Mouse (Mus musculus) urinary bladder, postnatal 0 days (tissue): Measurements from ENCODE around the gene Rbck1. TPM values are rescaled to one million over a fixed set of nuclear protein-coding genes. Genes with fewer than 3 reads are reported as not detected.

ENCODE experiments used
- polyA plus RNA-seq: library from polyadenylated mRNA; unstranded; fragments of >200 nt; fragmentation: Nextera tagmentation; extraction: Ambion mirVana; gene quantifications from 2 replicates; pipeline ENCODE4 v1.2.1, GENCODE M21; 2015

Rbck1 gene
- 59.2 and 62.2 TPM in 2 replicates for polyA plus RNA-seq

DNA sequence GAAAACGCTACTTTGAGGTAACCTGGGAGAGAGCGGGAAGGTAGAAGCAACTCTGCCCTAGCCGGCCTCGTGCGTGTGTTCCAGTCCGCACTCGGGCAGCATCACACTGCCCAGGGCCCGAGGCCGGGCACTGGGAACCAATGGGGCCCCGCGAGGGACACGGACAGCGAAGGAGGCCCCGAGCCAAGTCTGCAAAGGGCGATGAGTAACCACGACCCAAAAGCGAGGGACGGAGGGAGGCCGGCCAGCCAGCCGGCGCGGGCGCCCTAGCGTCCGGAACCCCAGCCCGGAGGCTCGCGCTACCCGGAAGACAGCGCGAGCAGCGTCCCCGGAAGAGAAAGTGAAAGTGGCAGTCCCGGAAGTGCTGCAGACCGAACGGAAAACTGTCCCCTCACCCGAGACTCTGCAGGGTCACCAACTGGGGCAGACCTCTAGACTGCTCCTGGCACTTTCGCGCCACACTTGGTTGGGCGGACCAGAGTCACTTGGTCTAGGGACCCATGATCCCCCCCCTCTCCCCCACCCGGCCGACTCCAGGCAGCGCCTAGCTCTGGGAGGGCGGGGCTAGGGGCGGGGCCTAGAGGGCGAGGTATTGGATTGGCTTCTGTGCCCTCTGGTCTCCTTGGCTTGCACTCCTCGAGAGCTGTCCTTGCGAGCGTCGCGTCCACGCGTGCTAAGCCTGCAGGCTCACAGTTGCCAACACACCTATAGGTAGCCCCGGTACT, at the start of gene Rbck1:
Rbck1 (minus strand) TSS at position 553 of the 725 bp plus-strand sequence.

GRCm38 (mm10) chr2:152376345-152376741, 43.9 kb upstream of the Rbck1 start, which contains the start of gene Nrsn2:
TSS of gene Nrsn2 (minus strand) at chr2:152376638.

DNA sequence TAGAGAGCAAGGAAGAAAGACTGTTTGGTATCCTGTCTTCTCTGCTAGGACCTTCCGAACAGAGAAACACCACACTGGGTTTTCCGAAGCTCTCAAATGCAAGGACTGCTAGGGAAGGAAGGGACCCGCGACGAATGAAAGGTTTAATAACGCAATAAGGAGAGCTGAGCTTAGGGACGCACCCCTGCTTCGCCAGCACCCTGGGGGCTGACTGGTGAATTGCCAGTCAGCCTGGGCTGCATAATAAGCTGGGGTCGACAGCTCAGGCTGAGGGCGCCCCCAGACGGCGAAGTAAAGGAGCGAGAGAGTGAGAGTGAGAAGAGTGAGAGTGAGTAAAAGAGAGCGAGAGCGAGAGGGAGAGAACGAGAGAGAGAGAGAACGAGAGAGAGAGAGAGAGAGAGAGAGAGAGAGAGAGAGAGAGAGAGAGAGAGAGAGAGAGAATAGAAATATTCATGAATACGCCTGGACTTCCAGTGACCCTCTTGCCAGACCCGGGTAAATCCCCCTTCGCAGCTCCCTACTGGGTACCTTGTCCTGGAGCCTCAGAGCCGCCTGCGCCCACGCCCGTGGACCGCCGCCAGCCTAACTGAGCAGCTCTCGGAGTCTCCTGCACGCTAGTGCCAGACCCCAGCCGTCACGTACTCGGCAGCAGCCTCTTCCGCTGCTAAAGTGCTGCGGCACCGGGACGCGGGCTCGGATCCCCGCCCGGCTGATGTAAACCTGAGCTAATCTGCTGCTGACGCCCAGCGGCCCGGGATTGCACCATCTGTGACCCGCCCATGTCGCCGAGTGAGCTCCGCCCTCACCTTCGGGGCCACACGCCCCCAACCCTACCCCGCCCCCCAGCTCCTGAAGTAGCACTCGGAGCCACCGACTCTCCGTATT, 11.1 kb upstream of the Rbck1 start, which contains the start of gene Trib3:
Trib3 (minus strand) TSS at position 704 of the 885 bp plus-strand sequence.

DNA sequence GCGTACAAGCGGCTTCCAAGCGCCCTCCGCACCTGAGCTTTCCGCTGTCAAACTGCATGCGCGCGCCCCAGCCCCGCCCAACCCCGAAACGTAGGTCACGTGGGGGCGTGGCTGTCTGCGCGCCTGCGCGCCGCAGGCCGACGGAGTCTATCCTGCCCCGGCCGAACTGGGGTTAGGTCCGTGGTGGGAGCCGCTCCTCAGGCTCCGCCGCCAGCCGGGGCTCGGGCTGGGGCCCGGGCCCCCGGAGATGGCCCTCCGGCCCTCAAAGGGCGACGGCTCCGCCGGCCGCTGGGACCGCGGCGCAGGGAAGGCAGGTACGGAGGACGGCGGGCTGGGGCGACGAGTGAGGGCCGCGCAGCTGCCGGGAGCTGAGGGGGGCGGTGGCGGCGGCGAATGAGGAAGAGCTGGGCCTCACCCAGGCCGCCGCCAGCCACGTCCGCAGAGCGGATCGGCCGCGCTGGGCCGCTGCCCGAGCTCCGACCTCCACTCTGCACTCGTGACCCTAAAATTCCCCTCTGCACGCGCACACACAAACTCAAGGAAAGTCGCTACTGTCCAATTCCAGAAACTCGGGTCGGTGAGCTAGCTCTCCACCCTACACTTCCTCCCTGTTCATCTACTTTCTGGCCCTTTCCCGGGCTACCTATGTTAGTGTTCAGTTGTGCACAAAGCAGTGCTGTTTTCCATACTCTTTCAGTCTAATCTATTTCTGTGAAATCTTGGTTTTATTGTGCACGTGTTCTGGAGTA, 38.6 kb downstream of the Rbck1 start, which contains the start of gene Tbc1d20:
Tbc1d20 (plus strand) TSS at position 102 of the 749 bp plus-strand sequence.

Other genes with a start within 250 kb of the Rbck1 start
- 17.5 and 21.2 TPM in 2 replicates for gene Srxn1, start 227.1 kb downstream of the Rbck1 start, polyA plus RNA-seq
- 2.4 and 3.2 TPM in 2 replicates for gene Tcf15, start 189.1 kb downstream of the Rbck1 start, polyA plus RNA-seq
- gene Csnk2a1, start 105.8 kb downstream of the Rbck1 start, polyA plus RNA-seq: 49.3 and 50.8 TPM in 2 replicates
- gene Tbc1d20, start 38.8 kb downstream of the Rbck1 start, polyA plus RNA-seq: 27.5 and 29.0 TPM in 2 replicates
- gene Trib3, start 11.4 kb upstream of the Rbck1 start, polyA plus RNA-seq: 2.9 and 3.7 TPM in 2 replicates
- gene Nrsn2, start 44.0 kb upstream of the Rbck1 start, polyA plus RNA-seq: not detected in 2 replicates
- gene Sox12, start 65.4 kb upstream of the Rbck1 start, polyA plus RNA-seq: 3.0 and 3.6 TPM in 2 replicates
- 13.4 and 15.3 TPM in 2 replicates for gene Zcchc3, start 82.4 kb upstream of the Rbck1 start, polyA plus RNA-seq
- gene 6820408C15Rik, start 82.9 kb upstream of the Rbck1 start, polyA plus RNA-seq: 0.60 and 1.4 TPM in 2 replicates
- gene Defb23, start 132.0 kb upstream of the Rbck1 start, polyA plus RNA-seq: not detected in 2 replicates
- not detected in 2 replicates for gene Defb20, start 144.4 kb upstream of the Rbck1 start, polyA plus RNA-seq
- not detected in 2 replicates for gene Defb22, start 157.5 kb upstream of the Rbck1 start, polyA plus RNA-seq
- not detected in 2 replicates for gene Defb26, start 179.0 kb upstream of the Rbck1 start, polyA plus RNA-seq
- gene Defb28, start 185.6 kb upstream of the Rbck1 start, polyA plus RNA-seq: not detected in 2 replicates
- gene Defb29, start 207.4 kb upstream of the Rbck1 start, polyA plus RNA-seq: not detected in 2 replicates
- gene Gm17416, start 236.7 kb upstream of the Rbck1 start, polyA plus RNA-seq: not detected in 2 replicates
- gene Defb21, start 240.1 kb upstream of the Rbck1 start, polyA plus RNA-seq: not detected in 2 replicates
- gene Defb19, start 247.7 kb upstream of the Rbck1 start, polyA plus RNA-seq: not detected in 2 replicates